Mouse (Mus musculus): ENCODE measurements around the gene Cask.

DNA sequence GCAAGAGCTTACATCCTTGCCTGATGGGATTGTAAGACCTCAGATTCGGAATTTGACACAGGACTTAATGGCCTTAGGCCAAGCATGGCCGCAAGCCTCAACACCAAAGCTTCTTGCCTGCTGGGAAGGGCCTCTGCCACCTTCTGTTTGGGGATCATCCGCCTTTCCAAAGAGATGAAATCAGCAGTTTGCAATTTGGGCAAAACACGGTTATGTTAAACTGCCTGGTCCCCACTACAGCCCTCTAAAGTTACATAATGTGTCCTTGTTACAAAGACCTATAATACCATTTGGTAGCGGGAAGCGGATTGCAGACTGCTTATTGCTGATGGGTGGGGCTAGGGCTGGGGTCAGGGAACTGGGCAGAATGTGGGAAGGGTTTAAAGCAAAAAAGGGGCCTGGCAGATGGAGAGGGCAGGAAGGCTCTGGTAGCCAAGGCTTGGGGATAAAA lies 384.0 kb downstream of the Cask start:
- no peak for TF ChIP-seq POLR2A (IDR thresholded peaks at IDR 0.05; ENCODE audit: low read depth, low read length)
- no peak for TF ChIP-seq CTCF (conservative IDR thresholded peaks at IDR 0.05; ENCODE audit: insufficient read depth, insufficient read length, low read depth, low read length)
